Mouse (Mus musculus) C2C12 (cell line): ENCODE measurements around the gene Megf6.

Experiments used
- CTCF ChIP-seq: IDR thresholded peaks from one replicate; pipeline ENCODE4 v1.5.1; 2011; ENCODE audit not compliant: control insufficient read depth, insufficient read depth, insufficient read length
- MAX ChIP-seq: IDR thresholded peaks from one replicate; pipeline ENCODE4 v1.6.1; 2011; ENCODE audit warnings: mild to moderate bottlenecking, control low read depth
- MYOD1 ChIP-seq: IDR thresholded peaks from one replicate; pipeline ENCODE4 v1.6.1; 2011; ENCODE audit warnings: low read depth; ENCODE audit not compliant: control insufficient read depth, insufficient read length
- MYOG ChIP-seq: IDR thresholded peaks from one replicate; pipeline ENCODE4 v1.6.1; 2011; ENCODE audit not compliant: control insufficient read depth, insufficient read length; ENCODE audit errors: extremely low read depth
- USF1 ChIP-seq: IDR thresholded peaks from one replicate; pipeline ENCODE4 v1.6.1; 2011; ENCODE audit warnings: low read depth, mild to moderate bottlenecking, control low read depth, moderate library complexity

GRCm38 (mm10) chr4:154140182-154140212 is 30.5 kb upstream of the Megf6 start, which contains the start of gene Trp73:
- TF ChIP-seq MAX (no peak), CTCF (no peak), MYOD1 (no peak), USF1 (no peak), MYOG (no peak)
